Mouse (Mus musculus): ENCODE results near the gene 4930544D05Rik. TPM values are rescaled to one million over a fixed set of nuclear protein-coding genes. Genes with fewer than 3 reads are reported as not detected.

4930544D05Rik gene
- polyA plus RNA-seq, 1 experiment, result not detected

- H3K4me3 ChIP-seq (ENCODE audit: insufficient read depth, poor library complexity, severe bottlenecking), result peak within 1 kb of the TSS; percentile 99
- H3K79me3 ChIP-seq (ENCODE audit: low read depth), result peaks cover 65% of the 10 kb centered on the region
- peak within 1 kb of the TSS; percentile 85 for H3ac ChIP-seq (ENCODE audit: control insufficient read depth, insufficient read length, low read depth)
- H3K36me3 ChIP-seq (ENCODE audit: control insufficient read depth, insufficient read depth), result peaks cover 50% of the 10 kb centered on the region
- TF ChIP-seq USF1 (IDR thresholded peaks at IDR 0.05; ENCODE audit: low read depth), result no peak
- TF ChIP-seq MYOG (IDR thresholded peaks at IDR 0.05; ENCODE audit: control insufficient read depth, extremely low read depth, insufficient read length), result no peak
- no peak for TF ChIP-seq FOSL1 (IDR thresholded peaks at IDR 0.05; ENCODE audit: insufficient read depth, low read length, poor library complexity, severe bottlenecking)
- TF ChIP-seq MAX (IDR thresholded peaks at IDR 0.05), result no peak
- no peak for TF ChIP-seq MYOD1 (IDR thresholded peaks at IDR 0.05; ENCODE audit: control insufficient read depth, insufficient read length, low read depth)
- no peak for TF ChIP-seq CTCF (IDR thresholded peaks at IDR 0.05; ENCODE audit: control insufficient read depth, insufficient read depth, insufficient read length)
- no peak for TF ChIP-seq CEBPB (IDR thresholded peaks at IDR 0.05; ENCODE audit: low read depth)
- no peaks in the 10 kb centered on the region for H3K27me3 ChIP-seq (ENCODE audit: control insufficient read depth, insufficient read depth, insufficient read length)
- peaks cover 94% of the 10 kb centered on the region for H3K79me2 ChIP-seq (ENCODE audit: control insufficient read depth, insufficient read depth)
Measured at GRCm38 (mm10) chr11:70656964-70657363, 41.3 kb downstream of the 4930544D05Rik start, which contains the start of gene Eno3. Gene Eno3, plus strand, starts transcription at chr11:70657202.

DNA sequence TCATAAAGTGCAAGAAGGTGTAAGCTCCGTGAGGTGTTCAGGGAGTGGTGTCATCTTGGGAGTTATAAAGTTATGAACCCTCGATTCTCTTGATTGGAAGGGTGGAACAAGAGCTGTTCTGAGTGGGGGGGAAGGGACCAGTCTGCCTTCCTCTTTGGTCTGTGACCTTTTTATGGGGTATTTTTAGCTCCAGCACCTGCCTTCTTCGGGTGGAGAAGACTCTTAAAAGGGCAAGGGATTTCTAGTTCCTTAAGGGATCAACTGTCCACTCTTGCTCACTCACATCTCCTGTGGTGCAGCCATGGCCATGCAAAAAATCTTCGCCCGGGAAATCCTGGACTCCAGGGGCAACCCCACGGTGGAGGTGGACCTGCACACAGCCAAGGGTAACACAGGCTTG lies 41.9 kb downstream of the 4930544D05Rik start:
- Histone ChIP-seq H3K4me3 (ENCODE audit: insufficient read depth, poor library complexity, severe bottlenecking) (peak overlapping the region; percentile 99), H3K36me3 (ENCODE audit: control insufficient read depth, insufficient read depth) (peaks cover 50% of the 10 kb centered on the region), H3ac (ENCODE audit: control insufficient read depth, insufficient read length, low read depth) (peak overlapping the region; percentile 74), H3K79me2 (ENCODE audit: control insufficient read depth, insufficient read depth) (peaks cover 90% of the 10 kb centered on the region), H3K79me3 (ENCODE audit: low read depth) (peaks cover 59% of the 10 kb centered on the region), H3K27me3 (ENCODE audit: control insufficient read depth, insufficient read depth, insufficient read length) (no peaks in the 10 kb centered on the region)
- TF ChIP-seq MYOG (IDR thresholded peaks at IDR 0.05; ENCODE audit: control insufficient read depth, extremely low read depth, insufficient read length) (no peak), FOSL1 (IDR thresholded peaks at IDR 0.05; ENCODE audit: insufficient read depth, low read length, poor library complexity, severe bottlenecking) (no peak), MYOD1 (IDR thresholded peaks at IDR 0.05; ENCODE audit: control insufficient read depth, insufficient read length, low read depth) (no peak), CTCF (IDR thresholded peaks at IDR 0.05; ENCODE audit: control insufficient read depth, insufficient read depth, insufficient read length) (no peak), MAX (IDR thresholded peaks at IDR 0.05) (no peak), USF1 (IDR thresholded peaks at IDR 0.05; ENCODE audit: low read depth) (no peak), CEBPB (IDR thresholded peaks at IDR 0.05; ENCODE audit: low read depth) (no peak)

- peak overlapping the region; percentile 74 for H3ac ChIP-seq (ENCODE audit: control insufficient read depth, insufficient read length, low read depth)
- H3K4me3 ChIP-seq (ENCODE audit: insufficient read depth, poor library complexity, severe bottlenecking), result peak overlapping the region; percentile 99
- peaks cover 85% of the 10 kb centered on the region for H3K79me2 ChIP-seq (ENCODE audit: control insufficient read depth, insufficient read depth)
- TF ChIP-seq MAX (IDR thresholded peaks at IDR 0.05) (no peak), FOSL1 (IDR thresholded peaks at IDR 0.05; ENCODE audit: insufficient read depth, low read length, poor library complexity, severe bottlenecking) (no peak)
- peaks cover 50% of the 10 kb centered on the region for H3K36me3 ChIP-seq (ENCODE audit: control insufficient read depth, insufficient read depth)
- H3K27me3 ChIP-seq (ENCODE audit: control insufficient read depth, insufficient read depth, insufficient read length), result no peaks in the 10 kb centered on the region
- H3K79me3 ChIP-seq (ENCODE audit: low read depth), result peaks cover 55% of the 10 kb centered on the region
Measured at GRCm38 (mm10) chr11:70657991-70658390, 42.3 kb downstream of the 4930544D05Rik start.

DNA sequence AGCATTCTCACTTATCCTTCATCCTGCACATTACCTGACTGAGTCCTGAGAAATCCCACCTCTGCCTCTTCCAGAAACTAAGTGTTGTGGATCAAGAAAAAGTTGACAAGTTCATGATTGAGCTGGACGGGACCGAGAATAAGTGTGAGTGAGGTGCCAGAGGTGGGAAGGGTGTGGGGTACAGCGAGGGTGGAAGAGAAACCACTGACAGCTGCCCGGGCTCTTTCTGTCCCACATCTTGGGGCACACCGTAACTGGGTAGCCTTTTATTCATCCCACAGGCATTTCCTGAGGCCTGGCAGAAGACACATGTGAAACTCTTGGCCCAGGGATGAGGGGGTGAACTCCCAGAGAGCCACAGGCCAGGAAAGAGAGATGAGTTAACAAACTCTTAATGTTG lies 42.9 kb downstream of the 4930544D05Rik start:
- no peaks in the 10 kb centered on the region for H3K27me3 ChIP-seq (ENCODE audit: control insufficient read depth, insufficient read depth, insufficient read length)
- peaks cover 80% of the 10 kb centered on the region for H3K79me2 ChIP-seq (ENCODE audit: control insufficient read depth, insufficient read depth)
- peak overlapping the region; percentile 99 for H3K4me3 ChIP-seq (ENCODE audit: insufficient read depth, poor library complexity, severe bottlenecking)
- peaks cover 48% of the 10 kb centered on the region for H3K36me3 ChIP-seq (ENCODE audit: control insufficient read depth, insufficient read depth)
- TF ChIP-seq USF1 (IDR thresholded peaks at IDR 0.05; ENCODE audit: low read depth) (no peak), MYOD1 (IDR thresholded peaks at IDR 0.05; ENCODE audit: control insufficient read depth, insufficient read length, low read depth) (peak; percentile 51), FOSL1 (IDR thresholded peaks at IDR 0.05; ENCODE audit: insufficient read depth, low read length, poor library complexity, severe bottlenecking) (no peak), MAX (IDR thresholded peaks at IDR 0.05) (peak; percentile 12), CTCF (IDR thresholded peaks at IDR 0.05; ENCODE audit: control insufficient read depth, insufficient read depth, insufficient read length) (no peak), CEBPB (IDR thresholded peaks at IDR 0.05; ENCODE audit: low read depth) (no peak), MYOG (IDR thresholded peaks at IDR 0.05; ENCODE audit: control insufficient read depth, extremely low read depth, insufficient read length) (no peak)
- H3K79me3 ChIP-seq (ENCODE audit: low read depth), result peaks cover 50% of the 10 kb centered on the region
- H3ac ChIP-seq (ENCODE audit: control insufficient read depth, insufficient read length, low read depth), result peak overlapping the region; percentile 74

DNA sequence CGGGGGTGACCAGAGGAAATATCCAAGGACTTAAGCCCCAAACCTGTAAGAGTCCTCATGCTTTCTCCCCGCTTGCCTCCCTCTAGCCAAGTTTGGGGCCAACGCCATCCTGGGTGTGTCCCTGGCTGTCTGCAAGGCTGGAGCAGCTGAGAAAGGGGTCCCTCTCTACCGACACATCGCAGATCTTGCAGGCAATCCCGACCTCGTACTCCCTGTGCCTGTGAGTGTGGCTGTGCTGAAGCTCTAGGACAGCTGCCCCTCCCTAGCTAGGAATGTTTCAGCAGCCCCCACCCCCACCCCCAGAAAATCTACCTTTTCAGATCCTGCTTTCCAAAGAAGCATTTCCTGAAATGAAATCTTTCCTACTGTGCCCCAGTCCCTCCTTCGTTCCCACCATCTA lies 43.3 kb downstream of the 4930544D05Rik start:
- peak; percentile 11 for TF ChIP-seq MAX (IDR thresholded peaks at IDR 0.05)
- no peak for TF ChIP-seq CEBPB (IDR thresholded peaks at IDR 0.05; ENCODE audit: low read depth)
- Histone ChIP-seq H3K4me3 (ENCODE audit: insufficient read depth, poor library complexity, severe bottlenecking) (peak overlapping the region; percentile 16), H3K79me2 (ENCODE audit: control insufficient read depth, insufficient read depth) (peaks cover 76% of the 10 kb centered on the region), H3K27me3 (ENCODE audit: control insufficient read depth, insufficient read depth, insufficient read length) (no peaks in the 10 kb centered on the region), H3ac (ENCODE audit: control insufficient read depth, insufficient read length, low read depth) (peak overlapping the region; percentile 55), H3K79me3 (ENCODE audit: low read depth) (peaks cover 46% of the 10 kb centered on the region), H3K36me3 (ENCODE audit: control insufficient read depth, insufficient read depth) (peaks cover 50% of the 10 kb centered on the region)

DNA sequence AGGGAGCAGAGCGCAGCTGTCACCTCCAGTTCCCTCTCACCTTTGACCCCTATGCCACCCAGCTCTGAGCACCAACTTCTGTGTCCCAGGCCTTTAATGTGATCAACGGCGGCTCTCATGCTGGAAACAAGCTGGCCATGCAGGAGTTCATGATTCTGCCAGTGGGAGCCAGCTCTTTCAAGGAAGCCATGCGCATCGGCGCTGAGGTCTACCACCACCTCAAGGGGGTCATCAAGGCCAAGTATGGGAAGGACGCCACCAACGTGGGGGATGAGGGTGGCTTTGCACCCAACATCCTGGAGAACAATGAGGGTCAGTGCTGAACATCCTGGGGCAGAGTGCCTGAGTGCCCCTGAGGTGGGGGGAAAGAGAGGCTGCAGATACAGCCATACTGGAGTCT lies 44.9 kb downstream of the 4930544D05Rik start:
- H3K36me3 ChIP-seq (ENCODE audit: control insufficient read depth, insufficient read depth), result peaks cover 64% of the 10 kb centered on the region
- no peaks in the 10 kb centered on the region for H3K27me3 ChIP-seq (ENCODE audit: control insufficient read depth, insufficient read depth, insufficient read length)
- peaks cover 70% of the 10 kb centered on the region for H3K79me2 ChIP-seq (ENCODE audit: control insufficient read depth, insufficient read depth)
- H3K79me3 ChIP-seq (ENCODE audit: low read depth), result peaks cover 46% of the 10 kb centered on the region
- no peak for TF ChIP-seq FOSL1 (IDR thresholded peaks at IDR 0.05; ENCODE audit: insufficient read depth, low read length, poor library complexity, severe bottlenecking)
- TF ChIP-seq USF1 (IDR thresholded peaks at IDR 0.05; ENCODE audit: low read depth), result no peak
- no peak for TF ChIP-seq MAX (IDR thresholded peaks at IDR 0.05)
- no peak for TF ChIP-seq MYOD1 (IDR thresholded peaks at IDR 0.05; ENCODE audit: control insufficient read depth, insufficient read length, low read depth)
- no peak for TF ChIP-seq MYOG (IDR thresholded peaks at IDR 0.05; ENCODE audit: control insufficient read depth, extremely low read depth, insufficient read length)
- H3K4me3 ChIP-seq (ENCODE audit: insufficient read depth, poor library complexity, severe bottlenecking), result no peak overlapping the region
- no peak overlapping the region for H3ac ChIP-seq (ENCODE audit: control insufficient read depth, insufficient read length, low read depth)
